Mouse (Mus musculus): Measurements from ENCODE around the gene Zswim3.
A peak's percentile ranks its signal among the peaks of the same experiment; 100 is the strongest.
"Not testable (repeated sequence)": the region's sequence is repeated elsewhere in the genome, so short reads cannot be mapped to it uniquely, and the experiment has no call there.

Zswim3 gene

GRCm38 (mm10) chr2:164815348-164815747 is 10.4 kb downstream of the Zswim3 start:
- DNase-seq: no peak

- no peak for DNase-seq
Observed at GRCm38 (mm10) chr2:164815821-164816220, 10.9 kb downstream of the Zswim3 start.

- no peak for DNase-seq
Observed at GRCm38 (mm10) chr2:164817206-164817605, 12.3 kb downstream of the Zswim3 start.

- DNase-seq: no peak
Observed at GRCm38 (mm10) chr2:164817703-164818102, 12.8 kb downstream of the Zswim3 start.

GRCm38 (mm10) chr2:164821060-164821459 is 16.2 kb downstream of the Zswim3 start:
- DNase-seq: no peak

GRCm38 (mm10) chr2:164822636-164823165 is 17.8 kb downstream of the Zswim3 start, which contains the start of gene Zswim1:
Zswim1 (plus strand) TSS chr2:164822686.
- DNase-seq: peak; percentile 100

- no peak for DNase-seq
Observed at GRCm38 (mm10) chr2:164823181-164823585, 18.3 kb downstream of the Zswim3 start.

- DNase-seq: no peak
Observed at GRCm38 (mm10) chr2:164823969-164824368, 19.1 kb downstream of the Zswim3 start.

GRCm38 (mm10) chr2:164825521-164825920 is 20.6 kb downstream of the Zswim3 start:
- no peak for DNase-seq

- no peak for DNase-seq
Observed at GRCm38 (mm10) chr2:164827146-164827850, 22.4 kb downstream of the Zswim3 start.

GRCm38 (mm10) chr2:164828437-164828836 is 23.5 kb downstream of the Zswim3 start, which contains the start of gene Spata25:
Spata25 (minus strand) TSS chr2:164828537.
- no peak for DNase-seq

GRCm38 (mm10) chr2:164829090-164829489 is 24.2 kb downstream of the Zswim3 start:
- DNase-seq: no peak

- DNase-seq: no peak
Observed at GRCm38 (mm10) chr2:164831029-164831428, 26.1 kb downstream of the Zswim3 start.

GRCm38 (mm10) chr2:164832032-164832747 is 27.3 kb downstream of the Zswim3 start:
- DNase-seq: peak; percentile 61

GRCm38 (mm10) chr2:164832748-164833301 is 27.9 kb downstream of the Zswim3 start, which contains the start of gene Ctsa:
Ctsa (plus strand) TSS chr2:164832873.
- peak; percentile 80 for DNase-seq

GRCm38 (mm10) chr2:164833314-164833959 is 28.5 kb downstream of the Zswim3 start, which contains the start of gene Neurl2:
Neurl2 (minus strand) TSS chr2:164833456.
- peak; percentile 95 for DNase-seq

GRCm38 (mm10) chr2:164834531-164834930 is 29.6 kb downstream of the Zswim3 start:
- DNase-seq: no peak

- no peak for DNase-seq
Observed at GRCm38 (mm10) chr2:164835164-164835563, 30.3 kb downstream of the Zswim3 start.

GRCm38 (mm10) chr2:164845782-164846181 is 40.9 kb downstream of the Zswim3 start:
- DNase-seq: no peak

- DNase-seq: no peak
Observed at GRCm38 (mm10) chr2:164850061-164850460, 45.2 kb downstream of the Zswim3 start.

GRCm38 (mm10) chr2:164855572-164855971 is 50.7 kb downstream of the Zswim3 start:
- not testable (repeated sequence) for DNase-seq

- DNase-seq: peak; percentile 55
Observed at GRCm38 (mm10) chr2:164856309-164857100, 51.6 kb downstream of the Zswim3 start.

Measured in cerebellum, adult 9-10 months (tissue).